Mouse (Mus musculus): ENCODE measurements around the gene Anapc2. TPM values are rescaled to one million over a fixed set of nuclear protein-coding genes. Genes with fewer than 3 reads are reported as not detected.
A peak's percentile ranks its signal among the peaks of the same experiment; 100 is the strongest.

The Anapc2 gene
- 147 and 149 TPM in 2 replicates for polyA plus RNA-seq (2015; fragmentation: Nextera tagmentation; extraction: Ambion mirVana)

DNA sequence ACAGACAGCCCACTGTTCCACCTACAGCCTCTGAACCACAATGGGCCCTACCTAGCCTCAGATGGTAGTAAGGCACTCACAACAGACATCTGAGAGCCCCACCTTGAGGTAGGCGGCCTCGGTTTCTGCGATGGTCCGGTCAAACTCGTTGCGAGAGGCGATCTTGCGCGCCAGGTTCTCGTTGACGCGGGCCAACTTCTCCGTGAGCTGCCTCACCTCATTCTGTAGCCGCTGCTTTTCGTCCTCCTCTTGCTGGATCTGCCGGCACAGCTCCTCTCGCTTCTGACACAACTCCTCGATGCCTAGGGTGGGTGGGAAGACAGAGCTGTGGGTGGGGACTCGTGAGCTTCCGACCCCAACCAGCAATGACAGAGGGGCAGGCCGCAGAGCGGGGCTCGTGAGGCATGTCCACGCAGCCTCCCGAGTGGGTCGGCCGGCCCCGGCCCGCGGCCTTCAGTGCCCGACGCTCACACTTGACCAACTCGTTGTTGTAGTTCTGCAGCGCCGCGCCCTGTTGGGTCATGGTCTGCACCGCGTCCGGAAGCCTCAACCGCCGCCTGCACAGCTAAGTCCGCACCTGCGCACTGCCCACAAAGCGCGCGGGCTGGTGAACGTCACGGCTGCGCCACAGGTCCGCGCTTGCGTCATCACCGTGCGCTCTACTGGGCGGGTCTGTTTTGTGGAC, at the start of gene Anapc2, which contains the start of gene Ssna1:
TSS of gene Anapc2 (plus strand) at position 652 of the 685 bp plus-strand sequence.
TSS of gene Ssna1 (minus strand) at position 612 of the 685 bp plus-strand sequence.
- Histone ChIP-seq H3K36me3 (peaks cover 69% of the 10 kb centered on the region), H3K9ac (replicated peaks) (peak within 1 kb of the TSS; percentile 90), H3K4me2 (replicated peaks) (peak within 1 kb of the TSS; percentile 99), H3K27ac (peak within 1 kb of the TSS; percentile 77), H3K27me3 (no peaks in the 10 kb centered on the region), H3K9me3 (no peaks in the 10 kb centered on the region), H3K4me3 (replicated peaks) (peak within 1 kb of the TSS; percentile 98), H3K4me1 (replicated peaks) (peaks cover 54% of the 10 kb centered on the region)
- WGBS = under 1% methylated on average over 55 of the region's 55 CpGs
- ATAC-seq = peak; percentile 96

DNA sequence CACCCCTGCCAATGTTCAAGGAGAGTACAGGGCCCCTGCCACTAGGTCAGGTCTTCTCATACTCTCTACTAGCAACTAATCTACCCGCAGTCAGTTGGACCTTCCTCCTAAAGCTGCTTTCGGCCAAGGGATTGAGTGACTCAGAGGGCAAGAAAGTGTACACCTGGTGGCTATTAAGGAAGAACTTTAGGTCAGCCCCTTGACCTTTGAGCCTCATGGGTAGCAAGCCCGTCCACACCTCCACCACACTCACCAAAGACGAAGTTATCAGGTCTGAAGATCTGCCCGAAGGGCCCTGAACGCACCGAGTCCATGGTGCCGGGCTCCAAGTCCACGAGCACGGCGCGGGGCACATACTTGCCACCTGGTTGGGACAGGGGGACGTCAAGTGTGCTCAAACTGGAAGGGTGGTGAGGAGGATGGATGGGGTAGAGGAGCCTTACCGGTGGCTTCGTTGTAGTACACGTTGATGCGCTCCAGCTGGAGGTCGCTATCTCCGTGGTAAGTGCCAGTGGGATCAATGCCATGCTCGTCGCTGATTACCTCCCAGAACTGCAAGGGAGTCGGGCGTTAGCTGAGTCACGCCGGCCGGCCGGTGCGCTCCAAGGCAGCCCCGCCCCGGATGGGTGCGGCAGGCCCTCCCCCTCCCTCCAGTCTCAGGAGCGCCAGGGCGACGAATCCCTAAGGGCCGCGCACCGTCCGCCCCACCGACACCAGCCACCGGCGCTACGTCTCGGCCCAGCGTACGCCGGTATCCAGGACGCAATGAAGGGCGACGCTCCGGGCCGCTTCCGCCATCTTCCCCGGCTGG, 48.4 kb upstream of the Anapc2 start:
- Histone ChIP-seq H3K9me3 (no peaks in the 10 kb centered on the region), H3K27me3 (no peaks in the 10 kb centered on the region), H3K27ac (peak overlapping the region; percentile 90), H3K4me3 (replicated peaks) (peak overlapping the region; percentile 89), H3K4me2 (replicated peaks) (peak overlapping the region; percentile 98), H3K36me3 (peaks cover 13% of the 10 kb centered on the region), H3K9ac (replicated peaks) (peak overlapping the region; percentile 94), H3K4me1 (replicated peaks) (peaks cover 24% of the 10 kb centered on the region)
- ATAC-seq = no peak; the same call in 1 of the 2 replicates
- WGBS = 3% methylated on average over 47 of the region's 53 CpGs

DNA sequence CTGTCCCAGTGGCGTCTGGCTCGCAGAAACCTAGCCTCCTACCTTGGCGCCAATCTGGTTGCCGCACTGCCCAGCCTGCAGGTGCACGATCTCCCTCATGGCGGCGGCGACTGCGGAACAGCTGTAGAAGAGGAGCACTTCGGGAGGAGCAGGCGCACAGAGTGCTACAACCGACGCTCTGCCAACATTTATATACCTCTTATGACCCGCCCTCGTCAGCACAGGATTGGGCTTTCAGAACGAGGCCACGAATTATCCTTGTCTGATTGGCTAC, 47.8 kb upstream of the Anapc2 start, which contains the start of gene Tubb4b:
TSS of gene Tubb4b (minus strand) at position 211 of the 274 bp plus-strand sequence.
- Histone ChIP-seq H3K4me1 (replicated peaks) (peaks cover 26% of the 10 kb centered on the region), H3K36me3 (peaks cover 13% of the 10 kb centered on the region), H3K9ac (replicated peaks) (peak within 1 kb of the TSS; percentile 94), H3K27me3 (no peaks in the 10 kb centered on the region), H3K27ac (peak within 1 kb of the TSS; percentile 96), H3K9me3 (no peaks in the 10 kb centered on the region), H3K4me3 (replicated peaks) (peak within 1 kb of the TSS; percentile 89), H3K4me2 (replicated peaks) (peak within 1 kb of the TSS; percentile 98)
- WGBS = under 1% methylated on average over 17 of the region's 17 CpGs
- ATAC-seq = no peak

DNA sequence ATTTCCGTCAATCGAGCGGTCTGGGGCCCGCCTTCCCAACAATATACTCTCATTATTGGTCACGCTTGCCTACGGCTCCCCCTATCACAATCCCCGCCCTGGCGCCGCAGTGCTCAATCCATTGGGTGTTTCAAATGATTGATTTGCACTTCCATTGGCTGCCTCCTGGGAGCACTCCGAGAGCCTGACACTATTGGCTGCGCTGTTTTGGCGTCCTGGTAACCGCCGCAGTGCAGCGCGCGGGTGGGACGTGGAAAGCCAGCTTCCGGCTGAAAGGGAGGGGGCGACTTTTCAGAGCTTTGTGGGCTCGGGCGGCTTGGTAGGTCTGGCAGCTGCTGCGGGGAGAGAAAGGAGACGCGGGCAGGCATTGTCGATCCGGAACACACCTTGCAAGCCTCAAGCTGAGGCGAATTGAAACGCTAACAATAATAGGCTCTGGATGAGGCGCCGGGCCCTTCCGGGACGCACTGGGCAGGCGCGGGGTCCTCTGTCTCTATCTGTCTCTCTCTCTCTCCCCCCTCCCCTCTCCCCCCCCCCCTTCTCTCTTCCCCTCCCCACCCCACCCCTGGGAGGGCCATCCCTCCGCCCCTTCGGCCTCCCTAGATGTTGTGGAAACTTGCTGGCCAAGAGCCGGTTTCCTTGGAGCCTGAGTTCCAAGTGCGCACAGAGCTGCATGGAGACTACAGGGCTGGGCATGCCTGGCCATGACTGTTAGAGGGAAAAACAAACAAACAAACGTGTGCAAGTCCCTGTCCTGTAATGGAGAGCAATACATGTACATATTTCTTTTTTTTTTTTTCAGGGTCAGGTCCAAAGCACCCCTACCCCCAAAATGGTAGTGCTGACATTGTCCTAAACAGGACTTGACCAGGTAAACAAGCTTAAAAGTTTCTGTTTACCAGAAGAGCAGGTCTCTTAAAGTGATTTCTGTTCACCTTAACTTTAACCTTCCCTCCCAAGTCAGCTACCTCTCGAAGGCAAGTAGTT, 47.2 kb upstream of the Anapc2 start:
- peak overlapping the region; percentile 55 for H3K4me2 ChIP-seq (replicated peaks)
- peak; percentile 98 for ATAC-seq
- peak overlapping the region; percentile 72 for H3K9ac ChIP-seq (replicated peaks)
- H3K27ac ChIP-seq = peak overlapping the region; percentile 96
- WGBS = 2% methylated on average over 41 of the region's 41 CpGs
- H3K27me3 ChIP-seq = no peaks in the 10 kb centered on the region
- H3K4me1 ChIP-seq (replicated peaks) = peaks cover 26% of the 10 kb centered on the region
- peak overlapping the region; percentile 48 for H3K4me3 ChIP-seq (replicated peaks)
- no peaks in the 10 kb centered on the region for H3K9me3 ChIP-seq
- H3K36me3 ChIP-seq = peaks cover 13% of the 10 kb centered on the region

DNA sequence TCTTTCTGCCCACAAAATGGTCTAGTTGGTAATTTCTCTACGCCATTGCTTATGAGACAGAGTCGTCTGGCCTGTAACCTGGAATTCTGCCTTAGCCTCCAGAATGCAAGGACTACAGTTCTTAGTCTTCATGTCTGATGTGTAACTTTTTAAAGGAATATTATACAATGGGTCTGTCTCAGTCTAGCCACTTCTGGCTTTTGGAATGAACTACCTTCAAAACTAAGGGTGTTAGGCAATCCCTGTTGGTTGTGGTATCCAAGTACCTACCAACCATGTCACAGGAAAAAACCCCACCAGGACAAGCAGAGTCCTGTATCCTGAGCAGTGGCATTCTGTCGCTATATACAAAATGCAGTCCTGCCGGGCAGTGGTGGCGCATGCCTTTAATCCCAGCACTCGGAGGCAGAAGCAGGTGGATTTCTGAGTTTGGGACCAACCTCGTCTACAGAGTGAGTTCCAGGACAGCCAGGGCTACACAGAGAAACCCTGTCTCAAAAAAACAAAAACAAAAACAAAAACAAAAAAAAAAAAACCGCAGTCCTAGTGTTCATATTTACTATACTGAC, 46.4 kb upstream of the Anapc2 start:
- peaks cover 26% of the 10 kb centered on the region for H3K4me1 ChIP-seq (replicated peaks)
- H3K4me2 ChIP-seq (replicated peaks) = peak overlapping the region; percentile 55
- H3K9me3 ChIP-seq = no peaks in the 10 kb centered on the region
- WGBS = 73% methylated on average over 8 of the region's 8 CpGs
- H3K27ac ChIP-seq = peak overlapping the region; percentile 96
- peaks cover 13% of the 10 kb centered on the region for H3K36me3 ChIP-seq
- peak overlapping the region; percentile 72; the same call in 1 of the 2 replicates for H3K9ac ChIP-seq (replicated peaks)
- H3K27me3 ChIP-seq = no peaks in the 10 kb centered on the region
- ATAC-seq = no peak
- peak overlapping the region; percentile 48; the same call in 1 of the 2 replicates for H3K4me3 ChIP-seq (replicated peaks)

DNA sequence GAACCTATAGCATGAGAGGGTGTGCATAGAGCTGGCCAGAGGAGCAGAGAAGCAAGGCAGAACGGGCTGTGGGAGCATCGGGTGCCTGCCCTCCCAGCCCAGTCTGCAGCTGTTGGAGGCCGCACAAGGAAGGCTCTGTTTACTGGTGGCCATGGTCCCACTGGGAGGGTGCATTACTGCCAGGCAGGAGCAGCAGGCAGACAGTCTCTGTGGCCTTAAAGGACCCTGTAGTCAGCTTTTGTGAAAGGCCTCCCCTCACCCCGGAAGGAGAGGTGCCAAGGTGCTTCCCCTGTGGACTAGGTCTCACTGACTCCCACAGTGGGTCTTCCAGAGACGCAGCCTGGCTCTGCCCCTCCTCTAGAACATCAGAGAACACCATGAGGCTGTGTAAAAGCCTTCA, 45.4 kb upstream of the Anapc2 start:
- Histone ChIP-seq H3K4me1 (replicated peaks) (peaks cover 23% of the 10 kb centered on the region), H3K27ac (no peak overlapping the region), H3K9ac (replicated peaks) (no peak overlapping the region), H3K9me3 (no peaks in the 10 kb centered on the region), H3K4me2 (replicated peaks) (no peak overlapping the region), H3K4me3 (replicated peaks) (no peak overlapping the region), H3K27me3 (no peaks in the 10 kb centered on the region), H3K36me3 (peaks cover 5% of the 10 kb centered on the region)
- 78% methylated on average over 5 of the region's 5 CpGs for WGBS
- no peak for ATAC-seq

DNA sequence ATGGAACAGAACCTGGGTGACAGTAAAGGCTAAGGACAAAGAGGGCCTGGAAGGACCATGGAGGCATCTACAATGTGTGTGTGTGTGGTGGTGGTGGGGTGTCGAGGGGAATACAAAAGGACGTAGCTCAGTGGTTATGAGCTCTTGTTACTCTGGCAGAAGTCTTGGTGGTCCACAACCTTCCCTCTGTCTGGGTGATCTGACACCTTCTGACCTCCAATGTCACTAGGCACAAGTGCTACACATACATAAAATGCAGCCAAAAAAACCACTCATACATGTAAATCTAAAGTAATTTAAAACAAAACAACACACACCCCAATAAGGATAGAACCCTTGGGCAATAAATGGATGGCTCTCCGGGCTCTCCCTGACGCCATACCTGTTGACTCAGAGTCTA, 44.9 kb upstream of the Anapc2 start:
- no peak for ATAC-seq
- WGBS = 93% methylated on average over 4 of the region's 4 CpGs
- H3K4me3 ChIP-seq (replicated peaks) = no peak overlapping the region
- H3K4me1 ChIP-seq (replicated peaks) = peaks cover 23% of the 10 kb centered on the region
- H3K27ac ChIP-seq = no peak overlapping the region
- H3K27me3 ChIP-seq = no peaks in the 10 kb centered on the region
- H3K36me3 ChIP-seq = no peaks in the 10 kb centered on the region
- H3K9ac ChIP-seq (replicated peaks) = no peak overlapping the region
- no peak overlapping the region for H3K4me2 ChIP-seq (replicated peaks)
- no peaks in the 10 kb centered on the region for H3K9me3 ChIP-seq

DNA sequence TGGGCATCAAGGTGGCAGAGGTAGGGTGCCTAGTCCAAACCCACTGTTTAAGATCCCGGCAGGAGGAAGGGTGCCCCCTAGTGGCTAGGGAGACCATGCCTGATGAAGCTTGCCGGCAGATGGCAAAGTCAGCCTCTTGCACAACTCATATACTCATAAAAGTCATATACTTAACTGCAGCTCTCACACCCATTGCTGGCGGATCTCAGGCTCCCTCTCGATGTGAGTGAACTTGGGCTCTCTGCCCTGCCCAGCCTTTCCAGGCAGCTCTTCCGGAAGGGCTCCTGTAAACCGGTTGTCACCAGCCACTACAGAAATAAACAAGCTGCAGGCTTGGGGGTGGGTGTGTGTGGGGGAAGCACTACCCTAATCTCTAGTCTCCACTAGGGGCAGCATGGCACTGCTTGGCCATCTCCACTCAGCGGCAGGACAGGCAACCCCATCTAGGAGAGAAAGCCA, 43.8 kb upstream of the Anapc2 start:
- no peak overlapping the region for H3K9ac ChIP-seq (replicated peaks)

DNA sequence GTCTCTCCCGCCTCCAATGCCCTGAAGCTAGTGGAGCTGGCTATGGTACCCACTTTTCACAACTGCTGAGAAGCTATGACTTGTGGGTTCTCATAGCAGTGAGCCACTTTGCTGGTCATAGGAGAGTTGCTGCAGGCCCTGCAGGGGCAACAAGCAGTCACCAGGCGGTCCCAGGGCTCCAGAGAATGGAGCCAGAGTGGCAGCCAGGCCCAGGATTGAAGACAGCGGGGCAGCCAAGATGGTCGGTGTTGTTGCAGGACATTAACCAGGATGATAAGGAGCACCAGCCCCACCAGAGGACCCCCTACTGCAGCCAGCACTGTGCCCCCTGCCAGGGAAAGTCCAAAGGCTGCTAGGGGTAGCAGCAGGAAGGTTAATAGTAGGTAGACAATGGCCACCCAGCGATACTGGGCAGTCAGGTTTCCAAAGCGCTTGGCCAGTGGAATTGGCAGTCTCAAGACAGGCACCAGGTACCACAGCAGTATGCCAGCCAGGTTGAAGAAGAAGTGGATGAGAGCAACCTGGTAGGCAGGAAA, 43.2 kb upstream of the Anapc2 start:
- Histone ChIP-seq H3K27me3 (peaks cover 6% of the 10 kb centered on the region; the same call in 1 of the 2 replicates), H3K4me1 (replicated peaks) (peaks cover 12% of the 10 kb centered on the region), H3K36me3 (no peaks in the 10 kb centered on the region), H3K27ac (no peak overlapping the region), H3K9me3 (no peaks in the 10 kb centered on the region), H3K9ac (replicated peaks) (no peak overlapping the region), H3K4me3 (replicated peaks) (no peak overlapping the region), H3K4me2 (replicated peaks) (0 out of 2 replicates have a peak overlapping the region, but pooled peaks have one; percentile 33)
- no peak for ATAC-seq
- WGBS = 74% methylated on average over 6 of the region's 6 CpGs

More for the DNA sequence above, 43.8 kb upstream of the Anapc2 start:
- peak overlapping the region; percentile 33 for H3K4me2 ChIP-seq (replicated peaks)
- peak overlapping the region; percentile 49 for H3K27ac ChIP-seq
- ATAC-seq = no peak
- H3K27me3 ChIP-seq = peaks cover 5% of the 10 kb centered on the region; the same call in 1 of the 2 replicates
- 0 out of 2 replicates have a peak overlapping the region, but pooled peaks have one; percentile 2 for H3K4me3 ChIP-seq (replicated peaks)
- WGBS = under 1% methylated on average over 7 of the region's 7 CpGs
- H3K4me1 ChIP-seq (replicated peaks) = peaks cover 16% of the 10 kb centered on the region
- no peaks in the 10 kb centered on the region for H3K36me3 ChIP-seq
- no peaks in the 10 kb centered on the region for H3K9me3 ChIP-seq

DNA sequence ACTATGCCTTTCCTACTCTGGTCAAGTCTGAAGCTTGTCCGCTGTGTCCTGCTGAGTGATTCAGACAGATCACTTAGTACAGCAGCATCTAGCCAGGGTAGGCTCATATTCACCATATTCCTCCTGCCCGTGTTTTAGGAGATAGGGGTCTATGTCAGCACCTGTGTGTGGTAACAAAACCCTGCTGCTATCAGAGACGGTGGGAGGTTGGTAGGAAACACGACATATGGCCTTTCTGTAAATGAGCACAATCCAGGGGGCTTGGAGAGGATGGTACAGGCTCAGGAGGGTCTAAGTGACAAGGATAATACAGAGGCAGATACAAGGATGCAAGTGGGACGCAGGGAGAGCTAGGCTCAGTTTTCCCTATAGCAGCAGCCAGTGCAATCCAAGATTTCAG, 42.7 kb upstream of the Anapc2 start:
- ATAC-seq = no peak
- H3K9me3 ChIP-seq = no peaks in the 10 kb centered on the region
- H3K27me3 ChIP-seq = peaks cover 6% of the 10 kb centered on the region; the same call in 1 of the 2 replicates
- 86% methylated on average over 5 of the region's 5 CpGs for WGBS
- no peak overlapping the region for H3K4me3 ChIP-seq (replicated peaks)
- H3K27ac ChIP-seq = no peak overlapping the region
- no peak overlapping the region for H3K4me2 ChIP-seq (replicated peaks)
- no peak overlapping the region for H3K9ac ChIP-seq (replicated peaks)
- H3K4me1 ChIP-seq (replicated peaks) = peaks cover 12% of the 10 kb centered on the region
- no peaks in the 10 kb centered on the region for H3K36me3 ChIP-seq

DNA sequence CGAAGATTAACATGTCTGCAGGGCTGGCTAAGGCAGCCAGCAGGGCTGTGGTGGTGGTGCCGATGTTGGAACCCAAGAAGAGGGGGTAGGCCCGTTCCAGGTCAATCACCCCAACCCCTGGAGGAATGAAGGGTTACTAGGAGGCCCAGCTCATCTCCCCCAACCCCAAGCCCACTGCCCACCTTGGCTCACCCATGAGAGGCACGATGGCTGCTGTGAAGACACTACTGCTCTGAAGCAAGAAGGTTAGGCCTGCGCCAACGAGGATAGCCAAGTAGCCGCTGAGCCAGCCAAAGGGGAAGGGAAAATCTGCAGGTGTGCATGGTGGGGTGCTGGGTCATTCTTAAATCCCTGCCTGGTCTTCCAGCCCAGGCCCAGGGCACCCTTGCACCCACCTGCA, 41.7 kb upstream of the Anapc2 start:
- Histone ChIP-seq H3K9ac (replicated peaks) (no peak overlapping the region), H3K4me3 (replicated peaks) (no peak overlapping the region), H3K4me2 (replicated peaks) (no peak overlapping the region), H3K9me3 (no peaks in the 10 kb centered on the region), H3K27ac (no peak overlapping the region), H3K4me1 (replicated peaks) (peaks cover 9% of the 10 kb centered on the region), H3K36me3 (no peaks in the 10 kb centered on the region), H3K27me3 (peaks cover 6% of the 10 kb centered on the region; the same call in 1 of the 2 replicates)
- no peak for ATAC-seq
- WGBS = 90% methylated on average over 7 of the region's 7 CpGs

Data from midbrain, embryonic 13.5 days (tissue).